Mouse (Mus musculus) c-Kit-positive CD71-negative TER-119-negative erythroid progenitor cells, embryonic 14.5 days (primary cell): Measurements from ENCODE around the gene Gbe1.

Experiments used
- DNase-seq: peaks from one replicate; pipeline ENCODE4 v3.0.0-alpha.2; 2013; ENCODE audit warnings: low read depth

The Gbe1 gene

GRCm38 (mm10) chr16:70353058-70353457 is 39.3 kb downstream of the Gbe1 start:
- no peak for DNase-seq

- DNase-seq, result no peak
Observed at GRCm38 (mm10) chr16:70358326-70358725, 44.6 kb downstream of the Gbe1 start.

GRCm38 (mm10) chr16:70365229-70365628 is 51.5 kb downstream of the Gbe1 start:
- DNase-seq, result peak; percentile 3

- DNase-seq, result no peak
Observed at GRCm38 (mm10) chr16:70381045-70381444, 67.3 kb downstream of the Gbe1 start.

- DNase-seq, result no peak
Observed at GRCm38 (mm10) chr16:70385494-70385893, 71.7 kb downstream of the Gbe1 start.

- DNase-seq, result no peak
Observed at GRCm38 (mm10) chr16:70387385-70387784, 73.6 kb downstream of the Gbe1 start.

GRCm38 (mm10) chr16:70395276-70395675 is 81.5 kb downstream of the Gbe1 start:
- DNase-seq, result no peak

GRCm38 (mm10) chr16:70407780-70408179 is 94.0 kb downstream of the Gbe1 start:
- no peak for DNase-seq

GRCm38 (mm10) chr16:70421077-70421476 is 107.3 kb downstream of the Gbe1 start:
- DNase-seq, result no peak

- DNase-seq, result no peak
Observed at GRCm38 (mm10) chr16:70449520-70449919, 135.8 kb downstream of the Gbe1 start.

- no peak for DNase-seq
Observed at GRCm38 (mm10) chr16:70475583-70475982, 161.8 kb downstream of the Gbe1 start.

GRCm38 (mm10) chr16:70476161-70476560 is 162.4 kb downstream of the Gbe1 start:
- no peak for DNase-seq

- no peak for DNase-seq
Observed at GRCm38 (mm10) chr16:70480494-70480893, 166.7 kb downstream of the Gbe1 start.

GRCm38 (mm10) chr16:70506457-70506856 is 192.7 kb downstream of the Gbe1 start:
- DNase-seq, result peak; percentile 13

- DNase-seq, result no peak
Observed at GRCm38 (mm10) chr16:70510938-70511337, 197.2 kb downstream of the Gbe1 start.

- no peak for DNase-seq
Observed at GRCm38 (mm10) chr16:70522861-70523260, 209.1 kb downstream of the Gbe1 start.

GRCm38 (mm10) chr16:70523566-70523965 is 209.8 kb downstream of the Gbe1 start:
- DNase-seq, result no peak

- no peak for DNase-seq
Observed at GRCm38 (mm10) chr16:70524273-70524672, 210.5 kb downstream of the Gbe1 start.

GRCm38 (mm10) chr16:70527224-70527623 is 213.5 kb downstream of the Gbe1 start:
- no peak for DNase-seq

- no peak for DNase-seq
Observed at GRCm38 (mm10) chr16:70535224-70535623, 221.5 kb downstream of the Gbe1 start.

GRCm38 (mm10) chr16:70550835-70551234 is 237.1 kb downstream of the Gbe1 start:
- DNase-seq, result no peak

- no peak for DNase-seq
Observed at GRCm38 (mm10) chr16:70561635-70562348, 248.0 kb downstream of the Gbe1 start.

GRCm38 (mm10) chr16:70562574-70562973 is 248.8 kb downstream of the Gbe1 start:
- DNase-seq, result no peak

GRCm38 (mm10) chr16:70563456-70563855 is 249.7 kb downstream of the Gbe1 start:
- no peak for DNase-seq
